Mouse (Mus musculus): ENCODE measurements around the gene Mrpl39. TPM values are rescaled to one million over a fixed set of nuclear protein-coding genes. Genes with fewer than 3 reads are reported as not detected.

Mrpl39 gene
- total RNA-seq, 2 experiments from 2014 or later: 18.4 to 20.8 TPM

GRCm38 (mm10) chr16:84703769-84704660 is 31.5 kb downstream of the Mrpl39 start:
- intact Hi-C loops (cut with DNase I; ENCODE audit: low total_unique reads): no loop called here
- no peak for DNase-seq

GRCm38 (mm10) chr16:84703129-84703768 is 32.3 kb downstream of the Mrpl39 start:
- DNase-seq: peak; percentile 61
- intact Hi-C loops (cut with DNase I; ENCODE audit: low total_unique reads): no loop called here

GRCm38 (mm10) chr16:84702230-84703128 is 33.1 kb downstream of the Mrpl39 start:
- intact Hi-C loops (cut with DNase I; ENCODE audit: low total_unique reads): no loop called here
- DNase-seq: peak; percentile 38

GRCm38 (mm10) chr16:84701041-84701440 is 34.5 kb downstream of the Mrpl39 start:
- intact Hi-C loops (cut with DNase I; ENCODE audit: low total_unique reads): no loop called here
- no peak for DNase-seq

- intact Hi-C loops (cut with DNase I; ENCODE audit: low total_unique reads): no loop called here
Observed at GRCm38 (mm10) chr16:84698708-84699107, 36.8 kb downstream of the Mrpl39 start.

GRCm38 (mm10) chr16:84696178-84696577 is 39.4 kb downstream of the Mrpl39 start:
- DNase-seq: no peak
- intact Hi-C loops (cut with DNase I; ENCODE audit: low total_unique reads): no loop called here

More at GRCm38 (mm10) chr16:84698708-84699107, 36.8 kb downstream of the Mrpl39 start:
- DNase-seq: no peak

GRCm38 (mm10) chr16:84681991-84682390 is 53.6 kb downstream of the Mrpl39 start:
- intact Hi-C loops (cut with DNase I; ENCODE audit: low total_unique reads): no loop called here
- no peak for DNase-seq

GRCm38 (mm10) chr16:84680760-84681159 is 54.8 kb downstream of the Mrpl39 start:
- intact Hi-C loops (cut with DNase I; ENCODE audit: low total_unique reads): no loop called here
- DNase-seq: no peak

- intact Hi-C loops (cut with DNase I; ENCODE audit: low total_unique reads): no loop called here
- no peak for DNase-seq
Observed at GRCm38 (mm10) chr16:84677292-84677691, 58.2 kb downstream of the Mrpl39 start.

Small RNA genes within 50 kb of the gene (microRNA-seq; reads per million reads assigned to microRNA genes)
- gene Mir155: 407 to 453 reads per million in 2 experiments

Other genes starting within 250 kb of the Mrpl39 start
- not detected for gene A730009L09Rik, start 220.6 kb downstream of the Mrpl39 start, total RNA-seq (2021)
- gene Jam2, start 38.4 kb upstream of the Mrpl39 start, total RNA-seq (2021): 10 to 100 TPM; 19.4 to 24.7 TPM
- gene Gabpa, start 99.2 kb upstream of the Mrpl39 start, total RNA-seq (2021): 10 to 100 TPM; 25.5 to 26.7 TPM
- gene Atp5j, start 99.9 kb upstream of the Mrpl39 start, total RNA-seq (2021): 1,000 to 10,000 TPM; 1,010 to 1,148 TPM